Mouse (Mus musculus): ENCODE data around the gene Ihh. TPM values are rescaled to one million over a fixed set of nuclear protein-coding genes. Genes with fewer than 3 reads are reported as not detected.

Ihh gene
- polyA plus RNA-seq, 1 experiment from 2014 or later: 0.32 TPM

DNA sequence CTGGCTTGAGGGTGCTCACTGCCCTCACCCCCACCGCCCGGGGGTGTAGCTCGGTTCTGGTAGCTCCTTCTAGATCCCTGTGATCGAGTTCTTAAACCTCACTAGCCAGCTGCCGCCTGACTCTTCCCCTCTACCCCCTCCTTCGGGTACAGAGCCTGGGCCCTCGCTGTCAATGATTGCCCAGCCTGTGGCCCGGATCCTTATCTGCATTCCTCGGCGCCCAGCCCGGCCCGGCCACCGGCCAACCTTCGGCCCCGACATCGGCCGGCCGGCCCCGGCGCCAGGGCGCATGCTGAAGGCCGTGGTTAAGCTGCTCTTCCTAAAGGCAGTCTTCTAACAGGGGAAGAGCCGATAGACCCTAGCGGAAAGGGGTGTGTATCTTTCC is 1.8 kb downstream of the Ihh start:
- H3K4me2 ChIP-seq (ENCODE audit: low read depth, low read length): no peak overlapping the region
- ATAC-seq (ENCODE audit: low read depth): no peak
- WGBS: 1% methylated on average over 24 of the region's 24 CpGs

DNA sequence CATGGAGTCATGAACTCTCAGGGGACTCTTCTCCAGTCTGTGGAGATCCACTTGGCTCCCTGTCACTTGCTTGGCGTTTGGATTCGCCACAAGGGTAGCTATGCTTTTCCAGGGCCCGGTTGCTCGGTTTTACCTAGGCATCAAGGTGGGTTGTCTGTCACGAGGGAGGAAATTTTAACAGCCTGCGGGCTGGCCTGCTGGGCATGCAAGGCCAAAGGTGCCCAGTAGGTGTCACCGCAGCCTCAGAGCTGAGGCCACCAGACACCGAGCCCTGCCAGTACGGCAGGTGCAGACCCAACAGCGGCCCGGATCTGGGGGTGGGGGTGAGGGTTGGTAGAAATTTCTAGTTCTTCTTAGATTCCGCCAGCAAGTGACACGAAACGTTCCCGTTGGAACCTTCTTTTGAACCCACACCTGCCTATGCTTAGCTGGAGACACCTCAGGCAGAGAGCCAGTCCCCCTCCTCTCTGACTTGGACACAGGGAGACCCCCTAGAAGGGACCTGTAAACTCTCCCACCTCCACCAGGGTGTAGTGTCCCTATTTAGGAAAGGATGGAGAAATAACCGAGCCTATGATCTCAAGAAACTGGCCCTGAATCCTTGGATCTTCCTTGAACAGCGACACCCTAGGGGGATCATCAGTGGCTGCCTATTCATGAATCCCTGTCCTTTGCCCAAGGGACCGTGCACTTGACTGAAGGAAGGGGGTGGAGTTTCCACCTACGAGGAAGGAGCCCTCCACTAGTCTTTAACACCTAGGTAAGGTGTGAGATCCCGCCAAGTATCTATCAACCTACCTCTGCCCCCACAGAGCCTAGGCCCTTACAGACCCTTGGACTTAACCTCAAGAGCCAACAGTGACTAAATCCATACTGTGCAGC is 2.4 kb downstream of the Ihh start:
- no peak overlapping the region for H3K9ac ChIP-seq (replicated peaks; ENCODE audit: low read depth, low read length)

More for the DNA sequence above, 1.8 kb downstream of the Ihh start:
- Histone ChIP-seq H3K27ac (ENCODE audit: low read depth, low read length) (no peak overlapping the region), H3K9ac (replicated peaks; ENCODE audit: low read depth, low read length) (no peak overlapping the region), H3K27me3 (ENCODE audit: control insufficient read depth, insufficient read depth, low read length) (peaks cover 73% of the 10 kb centered on the region), H3K9me3 (ENCODE audit: control insufficient read depth, low read length) (no peaks in the 10 kb centered on the region), H3K4me1 (ENCODE audit: control insufficient read depth, insufficient read depth, low read length) (peaks cover 23% of the 10 kb centered on the region; the same call in 1 of the 2 replicates), H3K36me3 (ENCODE audit: control insufficient read depth, insufficient read depth, low read length) (no peaks in the 10 kb centered on the region), H3K4me3 (ENCODE audit: low read depth, low read length) (no peak overlapping the region)

DNA sequence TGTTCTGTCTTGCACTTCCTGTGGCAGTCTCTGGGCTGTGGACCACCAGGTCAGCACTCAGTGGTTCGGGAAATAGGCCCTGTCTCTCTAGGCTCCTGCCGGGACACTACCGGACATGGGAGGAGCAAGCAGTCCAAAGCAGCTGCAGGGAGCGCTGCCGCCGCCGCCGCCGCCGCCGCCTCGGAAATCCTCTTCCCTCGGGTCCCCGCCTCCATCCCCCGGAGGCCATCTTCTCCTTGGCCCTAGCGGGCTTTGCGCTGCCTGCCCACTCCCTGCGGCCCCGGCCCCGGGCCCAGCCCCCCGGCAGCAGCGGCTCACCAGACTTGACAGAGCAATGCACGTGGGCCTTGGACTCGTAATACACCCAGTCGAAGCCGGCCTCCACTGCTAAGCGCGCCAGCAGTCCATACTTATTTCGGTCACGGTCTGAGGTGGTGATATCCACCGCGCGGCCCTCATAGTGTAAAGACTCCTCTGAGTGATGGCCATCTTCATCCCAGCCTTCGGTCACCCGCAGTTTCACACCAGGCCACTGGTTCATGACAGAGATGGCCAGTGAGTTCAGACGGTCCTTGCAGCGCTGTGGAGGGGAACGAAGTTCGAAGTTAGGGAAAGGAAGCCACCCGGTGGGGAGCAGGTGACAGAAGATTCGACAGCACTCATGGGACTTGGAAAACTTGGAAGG is 3.3 kb downstream of the Ihh start:
- no peak for ATAC-seq (ENCODE audit: low read depth)
- Histone ChIP-seq H3K4me3 (ENCODE audit: low read depth, low read length) (peak overlapping the region; percentile 21), H3K27ac (ENCODE audit: low read depth, low read length) (no peak overlapping the region), H3K36me3 (ENCODE audit: control insufficient read depth, insufficient read depth, low read length) (no peaks in the 10 kb centered on the region), H3K4me1 (ENCODE audit: control insufficient read depth, insufficient read depth, low read length) (peaks cover 23% of the 10 kb centered on the region; the same call in 1 of the 2 replicates), H3K9ac (replicated peaks; ENCODE audit: low read depth, low read length) (peak overlapping the region; percentile 32; the same call in 1 of the 2 replicates), H3K27me3 (ENCODE audit: control insufficient read depth, insufficient read depth, low read length) (peaks cover 62% of the 10 kb centered on the region), H3K9me3 (ENCODE audit: control insufficient read depth, low read length) (no peaks in the 10 kb centered on the region), H3K4me2 (ENCODE audit: low read depth, low read length) (peak overlapping the region; percentile 40)
- 3% methylated on average over 28 of the region's 41 CpGs for WGBS

More for the DNA sequence above, 2.4 kb downstream of the Ihh start:
- peak overlapping the region; percentile 40; the same call in 1 of the 2 replicates for H3K4me2 ChIP-seq (ENCODE audit: low read depth, low read length)
- no peaks in the 10 kb centered on the region for H3K36me3 ChIP-seq (ENCODE audit: control insufficient read depth, insufficient read depth, low read length)
- 2% methylated on average over 20 of the region's 20 CpGs for WGBS
- H3K4me3 ChIP-seq (ENCODE audit: low read depth, low read length): no peak overlapping the region
- H3K27ac ChIP-seq (ENCODE audit: low read depth, low read length): no peak overlapping the region
- H3K27me3 ChIP-seq (ENCODE audit: control insufficient read depth, insufficient read depth, low read length): peaks cover 71% of the 10 kb centered on the region
- H3K4me1 ChIP-seq (ENCODE audit: control insufficient read depth, insufficient read depth, low read length): peaks cover 23% of the 10 kb centered on the region; the same call in 1 of the 2 replicates
- ATAC-seq (ENCODE audit: low read depth): peak; percentile 78
- no peaks in the 10 kb centered on the region for H3K9me3 ChIP-seq (ENCODE audit: control insufficient read depth, low read length)

DNA sequence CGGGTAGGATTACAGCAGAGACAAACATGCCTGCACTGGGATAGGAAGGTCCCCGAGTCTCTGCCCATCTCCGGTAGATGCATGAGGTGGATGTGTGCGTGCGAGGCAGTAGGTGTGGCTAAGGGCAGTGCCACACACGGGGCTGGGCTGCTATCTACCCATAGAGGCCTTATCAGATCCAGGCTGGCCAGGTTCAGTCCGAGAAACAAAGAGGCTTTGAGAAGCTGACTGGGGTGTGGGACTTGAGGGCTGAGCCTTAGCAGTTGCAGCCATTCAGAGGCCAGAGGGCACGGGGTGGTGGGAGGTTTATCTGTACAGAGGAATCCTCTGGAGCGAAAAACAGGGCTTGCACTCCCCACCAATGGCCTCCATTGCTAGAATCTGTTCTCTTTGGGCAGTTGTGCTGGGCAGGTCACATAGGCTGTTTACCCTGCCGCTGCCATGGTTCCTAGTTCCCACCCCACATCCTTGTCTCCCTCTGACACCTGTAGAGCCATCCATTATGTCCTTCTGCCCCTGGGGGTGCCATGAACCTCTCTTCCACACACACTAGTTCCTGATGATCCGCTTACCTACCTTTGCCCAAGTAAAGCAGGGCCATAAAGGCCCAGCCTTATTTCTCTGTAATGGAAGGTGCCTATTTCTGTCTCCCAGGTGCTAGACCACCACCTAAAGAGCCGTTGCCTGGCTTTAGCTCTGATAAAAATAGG is 9.7 kb downstream of the Ihh start:
- Histone ChIP-seq H3K36me3 (ENCODE audit: control insufficient read depth, insufficient read depth, low read length) (no peaks in the 10 kb centered on the region), H3K9me3 (ENCODE audit: control insufficient read depth, low read length) (no peaks in the 10 kb centered on the region), H3K27me3 (ENCODE audit: control insufficient read depth, insufficient read depth, low read length) (peaks cover 9% of the 10 kb centered on the region), H3K9ac (replicated peaks; ENCODE audit: low read depth, low read length) (no peak overlapping the region), H3K27ac (ENCODE audit: low read depth, low read length) (no peak overlapping the region), H3K4me1 (ENCODE audit: control insufficient read depth, insufficient read depth, low read length) (no peaks in the 10 kb centered on the region), H3K4me2 (ENCODE audit: low read depth, low read length) (no peak overlapping the region), H3K4me3 (ENCODE audit: low read depth, low read length) (no peak overlapping the region)
- no peak for ATAC-seq (ENCODE audit: low read depth)
- 68% methylated on average over 12 of the region's 12 CpGs for WGBS

DNA sequence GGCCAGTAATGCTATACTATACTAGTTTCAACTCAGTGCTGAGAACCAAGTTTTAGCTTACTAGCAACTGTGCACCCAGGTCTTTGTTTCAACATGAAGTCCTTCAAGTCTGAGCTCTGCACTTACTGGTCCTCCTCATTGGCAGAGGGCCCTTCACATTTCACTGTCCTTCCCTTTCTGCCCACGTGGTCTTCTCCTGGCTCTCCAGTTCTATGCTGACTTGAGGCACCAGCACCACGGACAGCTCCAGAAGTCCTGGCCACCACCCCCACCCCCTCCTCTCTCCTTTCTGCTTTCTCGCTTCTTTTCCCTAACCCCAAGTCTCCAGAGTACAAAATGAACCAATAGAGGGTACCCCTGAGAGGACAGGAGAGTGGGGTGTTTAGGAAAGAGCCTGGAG is 11.7 kb downstream of the Ihh start:
- 7% methylated on average over 3 of the region's 3 CpGs for WGBS
- H3K27me3 ChIP-seq (ENCODE audit: control insufficient read depth, insufficient read depth, low read length): peaks cover under 1% of the 10 kb centered on the region; the same call in 1 of the 2 replicates
- no peaks in the 10 kb centered on the region for H3K4me1 ChIP-seq (ENCODE audit: control insufficient read depth, insufficient read depth, low read length)
- no peak overlapping the region for H3K27ac ChIP-seq (ENCODE audit: low read depth, low read length)
- no peak for ATAC-seq (ENCODE audit: low read depth)
- no peak overlapping the region for H3K4me3 ChIP-seq (ENCODE audit: low read depth, low read length)
- no peaks in the 10 kb centered on the region for H3K9me3 ChIP-seq (ENCODE audit: control insufficient read depth, low read length)
- no peaks in the 10 kb centered on the region for H3K36me3 ChIP-seq (ENCODE audit: control insufficient read depth, insufficient read depth, low read length)
- no peak overlapping the region for H3K9ac ChIP-seq (replicated peaks; ENCODE audit: low read depth, low read length)
- no peak overlapping the region for H3K4me2 ChIP-seq (ENCODE audit: low read depth, low read length)

DNA sequence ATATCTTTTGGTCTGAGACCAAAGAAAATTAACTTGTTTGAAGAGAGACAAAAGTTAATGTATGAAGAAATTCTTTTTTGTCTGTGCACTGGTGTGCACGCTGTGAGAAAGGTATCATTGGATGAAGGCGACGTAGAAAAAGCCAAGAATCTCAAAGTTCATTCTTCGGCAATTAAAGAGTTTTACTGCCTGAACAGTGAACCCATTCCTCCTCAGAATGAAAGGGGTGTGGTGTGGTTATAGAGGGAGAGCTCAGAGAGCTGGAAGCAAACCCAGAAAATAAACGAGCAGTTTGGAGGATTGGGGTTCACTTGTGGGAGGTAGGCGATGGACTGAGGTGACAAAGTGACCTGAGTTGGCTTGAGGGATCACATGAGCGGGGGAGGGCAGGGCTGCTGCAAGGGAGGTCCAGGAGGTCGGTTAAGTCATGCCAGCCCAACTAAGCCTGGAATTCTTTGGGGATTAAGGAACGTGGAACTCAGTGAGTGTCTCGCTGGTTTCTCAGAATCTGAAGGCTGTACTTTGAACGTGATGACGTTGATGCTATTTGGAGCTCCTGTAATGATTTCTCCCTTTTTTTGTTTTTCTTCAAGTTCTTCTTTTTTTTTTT is 15.1 kb downstream of the Ihh start:
- Histone ChIP-seq H3K4me2 (ENCODE audit: low read depth, low read length) (no peak overlapping the region), H3K9ac (replicated peaks; ENCODE audit: low read depth, low read length) (no peak overlapping the region), H3K27me3 (ENCODE audit: control insufficient read depth, insufficient read depth, low read length) (peaks cover 10% of the 10 kb centered on the region), H3K36me3 (ENCODE audit: control insufficient read depth, insufficient read depth, low read length) (no peaks in the 10 kb centered on the region), H3K4me3 (ENCODE audit: low read depth, low read length) (no peak overlapping the region), H3K4me1 (ENCODE audit: control insufficient read depth, insufficient read depth, low read length) (no peaks in the 10 kb centered on the region), H3K9me3 (ENCODE audit: control insufficient read depth, low read length) (no peaks in the 10 kb centered on the region), H3K27ac (ENCODE audit: low read depth, low read length) (no peak overlapping the region)
- 44% methylated on average over 12 of the region's 12 CpGs for whole genome bisulfite sequencing
- ATAC-seq (ENCODE audit: low read depth): no peak

DNA sequence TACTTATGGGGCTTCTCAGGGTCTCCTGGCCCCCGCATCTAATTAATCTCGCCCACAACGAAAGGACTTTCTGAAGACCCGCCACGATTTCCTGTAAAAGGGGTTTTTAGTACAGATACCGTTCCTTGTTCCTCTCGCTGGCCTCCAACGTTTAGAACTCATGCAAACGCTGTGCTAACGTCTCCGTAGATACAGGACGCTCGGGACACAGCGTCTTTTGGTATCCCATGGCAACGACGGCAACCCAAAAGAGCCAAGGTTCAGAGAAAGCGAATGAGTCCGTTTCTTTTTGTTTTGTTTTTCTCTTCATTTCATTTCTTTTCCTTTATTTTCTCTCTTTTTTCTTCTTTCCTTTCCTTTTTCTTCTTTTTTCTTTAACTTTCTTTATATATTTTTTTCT is 16.1 kb downstream of the Ihh start, which contains the start of gene Cfap65:
TSS of gene Cfap65 (minus strand) at position 198 of the 400 bp plus-strand sequence.
- peak within 1 kb of the TSS; percentile 44 for H3K4me2 ChIP-seq (ENCODE audit: low read depth, low read length)
- no peaks in the 10 kb centered on the region for H3K9me3 ChIP-seq (ENCODE audit: control insufficient read depth, low read length)
- H3K27ac ChIP-seq (ENCODE audit: low read depth, low read length): no peak within 1 kb of the TSS
- ATAC-seq (ENCODE audit: low read depth): no peak; the same call in 1 of the 2 replicates
- H3K4me1 ChIP-seq (ENCODE audit: control insufficient read depth, insufficient read depth, low read length): no peaks in the 10 kb centered on the region
- H3K9ac ChIP-seq (replicated peaks; ENCODE audit: low read depth, low read length): 0 out of 2 replicates have a peak within 1 kb of the TSS, but pooled peaks have one; percentile 0
- peak within 1 kb of the TSS; percentile 21 for H3K4me3 ChIP-seq (ENCODE audit: low read depth, low read length)
- peaks cover 10% of the 10 kb centered on the region for H3K27me3 ChIP-seq (ENCODE audit: control insufficient read depth, insufficient read depth, low read length)
- WGBS: 2% methylated on average over 18 of the region's 18 CpGs
- H3K36me3 ChIP-seq (ENCODE audit: control insufficient read depth, insufficient read depth, low read length): no peaks in the 10 kb centered on the region

DNA sequence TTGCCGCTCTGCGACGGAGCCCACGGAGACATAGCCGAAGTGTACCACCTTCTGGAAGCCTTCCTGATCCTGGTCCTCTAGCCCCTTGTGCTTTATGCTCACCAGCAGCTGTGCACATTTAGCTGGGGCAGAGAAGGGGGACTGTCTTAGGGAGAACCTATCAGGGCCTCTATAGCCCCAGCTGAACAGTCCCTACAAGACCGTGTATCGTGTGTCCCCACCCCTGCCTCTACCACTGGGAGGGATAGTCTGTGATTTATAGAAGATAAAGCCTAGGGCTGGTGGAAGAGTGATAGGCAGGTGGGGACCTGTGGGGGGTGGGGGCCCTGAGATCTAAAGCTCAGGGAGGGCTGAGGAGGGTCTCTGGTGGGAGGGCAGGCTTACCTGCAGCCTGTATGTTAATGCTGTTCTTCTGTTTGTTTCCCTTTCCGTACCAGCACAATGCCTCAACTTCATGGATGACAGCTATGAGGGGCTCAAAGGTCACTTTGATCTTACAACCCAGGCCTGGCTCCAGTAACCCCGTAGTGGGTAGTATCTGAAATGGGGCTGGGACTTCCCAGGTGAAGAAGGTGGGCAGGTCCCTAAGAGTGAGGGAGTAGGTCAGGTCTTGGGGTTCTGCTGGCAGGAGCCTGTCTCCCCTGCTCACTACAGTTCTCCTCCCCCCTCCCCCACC is 23.7 kb downstream of the Ihh start:
- H3K9me3 ChIP-seq (ENCODE audit: control insufficient read depth, low read length): no peaks in the 10 kb centered on the region
- no peaks in the 10 kb centered on the region for H3K27me3 ChIP-seq (ENCODE audit: control insufficient read depth, insufficient read depth, low read length)
- no peaks in the 10 kb centered on the region for H3K36me3 ChIP-seq (ENCODE audit: control insufficient read depth, insufficient read depth, low read length)
- no peaks in the 10 kb centered on the region for H3K4me1 ChIP-seq (ENCODE audit: control insufficient read depth, insufficient read depth, low read length)
- no peak overlapping the region for H3K4me2 ChIP-seq (ENCODE audit: low read depth, low read length)
- no peak for ATAC-seq (ENCODE audit: low read depth)
- no peak overlapping the region for H3K4me3 ChIP-seq (ENCODE audit: low read depth, low read length)
- 85% methylated on average over 9 of the region's 9 CpGs for WGBS
- H3K27ac ChIP-seq (ENCODE audit: low read depth, low read length): no peak overlapping the region
- no peak overlapping the region for H3K9ac ChIP-seq (replicated peaks; ENCODE audit: low read depth, low read length)
